Mouse (Mus musculus) forebrain, embryonic 11.5 days (tissue): ENCODE results near the gene Lhfpl1. TPM values are rescaled to one million over a fixed set of nuclear protein-coding genes. Genes with fewer than 3 reads are reported as not detected.
A peak's percentile ranks its signal among the peaks of the same experiment; 100 is the strongest.
"Not testable (repeated sequence)": the region's sequence is repeated elsewhere in the genome, so short reads cannot be mapped to it uniquely, and the experiment has no call there.

Experiments
- ATAC-seq: fragments of 200-750 bp; cut with Nextera tagmentation; replicated peaks from 2 replicates; pipeline ENCODE4 v1.8.0; 2017; ENCODE audit warnings: moderate TSS enrichment; ENCODE audit not compliant: low FRiP score
- DNase-seq: peaks from one replicate; pipeline ENCODE4 v3.0.0-alpha.2; 2017; ENCODE audit warnings: low spot score
- H3K27ac ChIP-seq: fragments of 300-500 bp; sonication (generic); 2 replicates; pipeline ENCODE4 v1.5.1; 2014; ENCODE audit warnings: low read depth, low read length
- H3K27me3 ChIP-seq: fragments of 300-500 bp; sonication (generic); 2 replicates; pipeline ENCODE4 v1.6.1; 2014; ENCODE audit warnings: mild to moderate bottlenecking, low read length, mixed read lengths; ENCODE audit not compliant: control insufficient read depth, insufficient read depth
- H3K36me3 ChIP-seq: fragments of 300-500 bp; sonication (generic); 2 replicates; pipeline ENCODE4 v1.6.1; 2014; ENCODE audit warnings: mild to moderate bottlenecking, low read length, moderate library complexity, mixed read lengths; ENCODE audit not compliant: control insufficient read depth, insufficient read depth
- H3K4me1 ChIP-seq: fragments of 300-500 bp; sonication (generic); replicated peaks from 2 replicates; pipeline ENCODE4 v1.6.1; 2014; ENCODE audit warnings: low read length, mixed read lengths; ENCODE audit not compliant: control insufficient read depth, insufficient read depth
- H3K4me2 ChIP-seq: fragments of 300-500 bp; sonication (generic); 2 replicates; pipeline ENCODE4 v1.6.1; 2014; ENCODE audit warnings: low read depth, mild to moderate bottlenecking, low read length, moderate library complexity, mixed read lengths; ENCODE audit not compliant: severe bottlenecking
- H3K4me3 ChIP-seq: fragments of 300-500 bp; sonication (generic); 2 replicates; pipeline ENCODE4 v1.5.1; 2014; ENCODE audit warnings: low read depth, low read length
- H3K9ac ChIP-seq: fragments of 300-500 bp; sonication (generic); 2 replicates; pipeline ENCODE4 v1.6.1; 2014; ENCODE audit warnings: low read length
- H3K9me3 ChIP-seq: fragments of 300-500 bp; sonication (generic); 2 replicates; pipeline ENCODE4 v1.6.1; 2016; ENCODE audit warnings: low read length, mixed read lengths; ENCODE audit not compliant: control insufficient read depth
- WGBS: fragments of 180-500 bp; shearing (Covaris S2); extraction: QIAGEN DNeasy Blood & Tissue Kit; methylation state at CpG from one replicate; pipeline ENCODE4 v1.1.7; 2014; 5-methylcytosine and 5-hydroxymethylcytosine counted together
- polyA plus RNA-seq: library from polyadenylated mRNA; unstranded; fragments of >200 nt; fragmentation: Nextera tagmentation; extraction: Ambion mirVana; gene quantifications from 2 replicates; pipeline ENCODE4 v1.2.1, GENCODE M21; 2014

Gene Lhfpl1
- 0.09 and 0.33 TPM in 2 replicates for polyA plus RNA-seq

GRCm38 (mm10) chrX:145348377-145349203, at the start of gene Lhfpl1:
TSS of gene Lhfpl1 (minus strand) at chrX:145349089.
- WGBS = 32% methylated on average over 7 of the region's 7 CpGs
- DNase-seq = no peak
- H3K4me3 ChIP-seq = no peak within 1 kb of the TSS
- no peak within 1 kb of the TSS for H3K27ac ChIP-seq
- no peak within 1 kb of the TSS for H3K4me2 ChIP-seq
- no peak within 1 kb of the TSS for H3K9ac ChIP-seq
- H3K4me1 ChIP-seq = no peaks in the 10 kb centered on the region
- no peak for ATAC-seq
- H3K9me3 ChIP-seq = no peaks in the 10 kb centered on the region
- no peaks in the 10 kb centered on the region for H3K27me3 ChIP-seq
- H3K36me3 ChIP-seq = no peaks in the 10 kb centered on the region

GRCm38 (mm10) chrX:145371839-145372238, 22.9 kb upstream of the Lhfpl1 start:
- Histone ChIP-seq H3K9ac (no peak overlapping the region), H3K4me1 (no peaks in the 10 kb centered on the region), H3K27ac (no peak overlapping the region), H3K36me3 (no peaks in the 10 kb centered on the region), H3K27me3 (no peaks in the 10 kb centered on the region; the same call in 1 of the 2 replicates), H3K4me3 (no peak overlapping the region), H3K4me2 (no peak overlapping the region), H3K9me3 (no peaks in the 10 kb centered on the region)
- 77% methylated on average over 5 of the region's 5 CpGs for WGBS
- ATAC-seq (no peak), DNase-seq (no peak)

- no peaks in the 10 kb centered on the region for H3K9me3 ChIP-seq
- H3K27ac ChIP-seq = no peak overlapping the region
- H3K27me3 ChIP-seq = no peaks in the 10 kb centered on the region
- no peaks in the 10 kb centered on the region for H3K36me3 ChIP-seq
- no peak for ATAC-seq
- H3K9ac ChIP-seq = no peak overlapping the region
- no peaks in the 10 kb centered on the region for H3K4me1 ChIP-seq
- no peak overlapping the region for H3K4me2 ChIP-seq
- no peak for DNase-seq
- WGBS = 91% methylated on average over 4 of the region's 4 CpGs
- no peak overlapping the region for H3K4me3 ChIP-seq
Observed at GRCm38 (mm10) chrX:145362527-145362926, 13.6 kb upstream of the Lhfpl1 start.

GRCm38 (mm10) chrX:145342402-145342801, 6.5 kb downstream of the Lhfpl1 start:
- DNase-seq (no peak), ATAC-seq (no peak)
- Histone ChIP-seq H3K27me3 (no peaks in the 10 kb centered on the region), H3K27ac (no peak overlapping the region), H3K9me3 (no peaks in the 10 kb centered on the region), H3K4me1 (no peaks in the 10 kb centered on the region), H3K9ac (no peak overlapping the region), H3K4me2 (no peak overlapping the region), H3K36me3 (no peaks in the 10 kb centered on the region), H3K4me3 (no peak overlapping the region)
- 87% methylated on average over 2 of the region's 2 CpGs for WGBS

GRCm38 (mm10) chrX:145336141-145336540, 12.7 kb downstream of the Lhfpl1 start:
- Histone ChIP-seq H3K4me2 (no peak overlapping the region), H3K4me3 (no peak overlapping the region), H3K4me1 (no peaks in the 10 kb centered on the region), H3K9ac (no peak overlapping the region), H3K27me3 (no peaks in the 10 kb centered on the region), H3K27ac (no peak overlapping the region), H3K9me3 (no peaks in the 10 kb centered on the region), H3K36me3 (no peaks in the 10 kb centered on the region)
- ATAC-seq (no peak), DNase-seq (no peak)
- 73% methylated on average over 1 of the region's 1 CpGs for WGBS

- no peaks in the 10 kb centered on the region for H3K27me3 ChIP-seq
- H3K36me3 ChIP-seq = no peaks in the 10 kb centered on the region
- no peak overlapping the region for H3K4me3 ChIP-seq
- 83% methylated on average over 1 of the region's 1 CpGs for WGBS
- H3K9ac ChIP-seq = no peak overlapping the region
- no peak overlapping the region for H3K27ac ChIP-seq
- H3K4me2 ChIP-seq = no peak overlapping the region
- ATAC-seq = no peak
- H3K4me1 ChIP-seq = no peaks in the 10 kb centered on the region
- no peaks in the 10 kb centered on the region for H3K9me3 ChIP-seq
- no peak for DNase-seq
Observed at GRCm38 (mm10) chrX:145308555-145308954, 40.3 kb downstream of the Lhfpl1 start.

- no peaks in the 10 kb centered on the region for H3K4me1 ChIP-seq
- no peak overlapping the region for H3K27ac ChIP-seq
- H3K9ac ChIP-seq = no peak overlapping the region
- H3K36me3 ChIP-seq = no peaks in the 10 kb centered on the region
- no peak for ATAC-seq
- no peak overlapping the region for H3K4me2 ChIP-seq
- WGBS = 17% methylated on average over 2 of the region's 2 CpGs
- H3K4me3 ChIP-seq = no peak overlapping the region
- H3K9me3 ChIP-seq = no peaks in the 10 kb centered on the region
- peak; percentile 49 for DNase-seq
- no peaks in the 10 kb centered on the region for H3K27me3 ChIP-seq
Observed at GRCm38 (mm10) chrX:145307174-145307573, 41.7 kb downstream of the Lhfpl1 start.

GRCm38 (mm10) chrX:145300232-145300631, 48.7 kb downstream of the Lhfpl1 start:
- H3K36me3 ChIP-seq, H3K9me3 ChIP-seq, H3K27me3 ChIP-seq, H3K4me3 ChIP-seq, H3K9ac ChIP-seq, H3K27ac ChIP-seq, ATAC-seq, H3K4me2 ChIP-seq, H3K4me1 ChIP-seq, DNase-seq: not testable (repeated sequence)

GRCm38 (mm10) chrX:145272209-145272608, 76.7 kb downstream of the Lhfpl1 start:
- Histone ChIP-seq H3K27ac (no peak overlapping the region), H3K4me1 (no peaks in the 10 kb centered on the region), H3K4me3 (no peak overlapping the region), H3K27me3 (no peaks in the 10 kb centered on the region), H3K9ac (no peak overlapping the region), H3K9me3 (no peaks in the 10 kb centered on the region), H3K36me3 (no peaks in the 10 kb centered on the region), H3K4me2 (no peak overlapping the region)
- ATAC-seq (no peak), DNase-seq (no peak)
- 83% methylated on average over 3 of the region's 3 CpGs for WGBS
